Mouse (Mus musculus) ES-E14 (cell line): ENCODE results near the gene Ppp6r1. TPM values are rescaled to one million over a fixed set of nuclear protein-coding genes. Genes with fewer than 3 reads are reported as not detected.

Experiments
- DNase-seq: peaks from one replicate; pipeline ENCODE4 v3.0.0-alpha.2; 2013; ENCODE audit warnings: low read depth, low spot score
- H3K27ac ChIP-seq: 2 replicates; pipeline ENCODE4 v1.5.1; 2012; ENCODE audit warnings: low read depth, mild to moderate bottlenecking, low read length, moderate library complexity, mixed read lengths; ENCODE audit not compliant: poor library complexity, insufficient read depth, severe bottlenecking
- H3K36me3 ChIP-seq: 2 replicates; pipeline ENCODE4 v1.6.1; 2012; ENCODE audit warnings: mild to moderate bottlenecking, low read length, moderate library complexity, mixed read lengths; ENCODE audit not compliant: control insufficient read depth, poor library complexity, insufficient read depth, severe bottlenecking
- H3K4me1 ChIP-seq, 2 experiments: fragments of 150-350 bp in 1 of 2; sonication (generic) in 1 of 2; 2 replicates each; pipeline ENCODE4 v1.6.1; 2012; ENCODE audit warnings: low read length in 2 of 2, mild to moderate bottlenecking in 1 of 2, mixed read lengths in 1 of 2; ENCODE audit not compliant: control insufficient read depth in 2 of 2, insufficient read depth in 2 of 2, poor library complexity in 1 of 2
- H3K4me3 ChIP-seq, 2 experiments: fragments of 150-350 bp in 1 of 2; sonication (generic) in 1 of 2; 2 replicates each; pipeline ENCODE4 v1.5.1; 2012; ENCODE audit warnings: low read length in 2 of 2, low read depth in 1 of 2, mild to moderate bottlenecking in 1 of 2, mixed read lengths in 1 of 2; ENCODE audit not compliant: insufficient read depth in 1 of 2, poor library complexity in 1 of 2, severe bottlenecking in 1 of 2
- H3K9ac ChIP-seq: 2 replicates; pipeline ENCODE4 v1.6.1; 2012; ENCODE audit warnings: low read depth, mild to moderate bottlenecking, low read length, mixed read lengths; ENCODE audit not compliant: poor library complexity, insufficient read depth, severe bottlenecking
- H3K9me3 ChIP-seq: fragments of 150-350 bp; sonication (generic); 2 replicates; pipeline ENCODE4 v1.6.1; 2012; ENCODE audit warnings: low read depth, mild to moderate bottlenecking, low read length; ENCODE audit not compliant: control insufficient read depth, insufficient read depth
- CHD2 ChIP-seq: IDR thresholded peaks from 2 replicates; pipeline ENCODE4 v1.6.1; 2014; ENCODE audit warnings: mild to moderate bottlenecking, low read depth, low read length, inconsistent platforms
- HCFC1 ChIP-seq: IDR thresholded peaks from 2 replicates; pipeline ENCODE4 v1.6.1; 2012; ENCODE audit warnings: low read length, inconsistent platforms, borderline replicate concordance; ENCODE audit not compliant: insufficient read depth
- MAFK ChIP-seq: IDR thresholded peaks from 2 replicates; pipeline ENCODE4 v1.6.1; 2014; ENCODE audit warnings: mild to moderate bottlenecking, low read depth, low read length, inconsistent platforms; ENCODE audit not compliant: insufficient read depth
- ZC3H11A ChIP-seq: IDR thresholded peaks from 2 replicates; pipeline ENCODE4 v1.6.1; 2012; ENCODE audit warnings: low read depth, mild to moderate bottlenecking, inconsistent platforms, low read length, borderline replicate concordance
- ZNF384 ChIP-seq: IDR thresholded peaks from 2 replicates; pipeline ENCODE4 v1.6.1; 2012; ENCODE audit warnings: low read depth, low read length, inconsistent platforms
- in situ Hi-C, 2 experiments: fragments of 600-800 bp; cut with MboI; formaldehyde crosslinking; loops; one replicate each; pipeline ENCODE4 v1.15.1; 2025; ENCODE audit warnings: low sequenced_read_pairs in 2 of 2, inconsistent platforms in 1 of 2; ENCODE audit not compliant: unreplicated experiment in 2 of 2
- total RNA-seq: library from RNA; depleted of rRNA; stranded (reverse); fragments of 300-350 nt; gene quantifications from 2 replicates; pipeline ENCODE4 v1.2.3, GENCODE M21; 2012

Ppp6r1 gene
- total RNA-seq, 1 experiment, result 62.9 TPM

- H3K9ac ChIP-seq, result no peak overlapping the region; the same call in 1 of the 2 replicates
- TF ChIP-seq MAFK (no peak), ZC3H11A (no peak), ZNF384 (no peak), CHD2 (no peak), HCFC1 (no peak)
- peaks cover 13% of the 10 kb centered on the region for H3K36me3 ChIP-seq
- H3K4me1 ChIP-seq, result peaks cover 0 to 22% of the 10 kb centered on the region in 2 experiments; a peak in 2 of 4 replicates
- H3K9me3 ChIP-seq, result no peaks in the 10 kb centered on the region
- in situ Hi-C loops, result no loop called here
- H3K4me3 ChIP-seq, result no peak overlapping the region
- no peak for DNase-seq
- H3K27ac ChIP-seq, result peak overlapping the region; percentile 18; the same call in 1 of the 2 replicates
Measured at GRCm38 (mm10) chr7:4693004-4693403, 34.2 kb upstream of the Ppp6r1 start.

GRCm38 (mm10) chr7:4690951-4691653 lies 32.3 kb upstream of the Ppp6r1 start:
- in situ Hi-C loops, result no loop called here
- TF ChIP-seq HCFC1, result no peak
- TF ChIP-seq CHD2, result no peak
- TF ChIP-seq ZC3H11A, result no peak
- TF ChIP-seq ZNF384, result no peak
- TF ChIP-seq MAFK, result no peak
- peak overlapping the region; percentile 80 for H3K9ac ChIP-seq
- H3K4me3 ChIP-seq, result peak overlapping the region; percentile 70 to 95
- H3K9me3 ChIP-seq, result no peaks in the 10 kb centered on the region
- peak overlapping the region; percentile 58; the same call in 1 of the 2 replicates for H3K27ac ChIP-seq
- no peak for DNase-seq
- H3K36me3 ChIP-seq, result peaks cover 10% of the 10 kb centered on the region
- H3K4me1 ChIP-seq, result peaks cover 0 to 22% of the 10 kb centered on the region in 2 experiments; a peak in 2 of 4 replicates

GRCm38 (mm10) chr7:4690387-4690786 lies 31.6 kb upstream of the Ppp6r1 start, which contains the start of gene Brsk1:
Gene Brsk1 (plus strand): TSS chr7:4690604.
- H3K4me3 ChIP-seq, result peak within 1 kb of the TSS; percentile 70 to 95
- no peaks in the 10 kb centered on the region for H3K9me3 ChIP-seq
- DNase-seq, result peak; percentile 83
- TF ChIP-seq HCFC1, result no peak
- TF ChIP-seq MAFK, result no peak
- TF ChIP-seq CHD2, result no peak
- no peak for TF ChIP-seq ZC3H11A
- TF ChIP-seq ZNF384, result no peak
- H3K36me3 ChIP-seq, result peaks cover 8% of the 10 kb centered on the region
- peaks cover 0 to 22% of the 10 kb centered on the region in 2 experiments; a peak in 2 of 4 replicates for H3K4me1 ChIP-seq
- H3K9ac ChIP-seq, result peak within 1 kb of the TSS; percentile 80
- in situ Hi-C loops, result no loop called here
- peak within 1 kb of the TSS; percentile 58; the same call in 1 of the 2 replicates for H3K27ac ChIP-seq

GRCm38 (mm10) chr7:4684632-4685417 lies 26.0 kb upstream of the Ppp6r1 start, which contains the start of gene Hspbp1:
Gene Hspbp1 (minus strand): TSS chr7:4685068.
- peak; percentile 81 for TF ChIP-seq HCFC1
- no peak for TF ChIP-seq ZC3H11A
- Histone ChIP-seq H3K4me1 (peaks cover 6 to 8% of the 10 kb centered on the region in 2 experiments), H3K27ac (peak within 1 kb of the TSS; percentile 86), H3K9me3 (no peaks in the 10 kb centered on the region), H3K4me3 (peak within 1 kb of the TSS; percentile 79 to 87), H3K9ac (peak within 1 kb of the TSS; percentile 87), H3K36me3 (peaks cover 7% of the 10 kb centered on the region; the same call in 1 of the 2 replicates)
- DNase-seq, result peak; percentile 100
- in situ Hi-C loops, result no loop called here
